Mouse (Mus musculus): Measurements from ENCODE around the gene Cfap46.

The Cfap46 gene

GRCm38 (mm10) chr7:139580851-139581775, 102.5 kb downstream of the Cfap46 start:
- DNase-seq (ENCODE audit: low read depth, low spot score): no peak

- no peak for DNase-seq (ENCODE audit: low read depth, low spot score)
These were observed 104.2 kb downstream of the Cfap46 start for GRCm38 (mm10) chr7:139579261-139579905.

DNA sequence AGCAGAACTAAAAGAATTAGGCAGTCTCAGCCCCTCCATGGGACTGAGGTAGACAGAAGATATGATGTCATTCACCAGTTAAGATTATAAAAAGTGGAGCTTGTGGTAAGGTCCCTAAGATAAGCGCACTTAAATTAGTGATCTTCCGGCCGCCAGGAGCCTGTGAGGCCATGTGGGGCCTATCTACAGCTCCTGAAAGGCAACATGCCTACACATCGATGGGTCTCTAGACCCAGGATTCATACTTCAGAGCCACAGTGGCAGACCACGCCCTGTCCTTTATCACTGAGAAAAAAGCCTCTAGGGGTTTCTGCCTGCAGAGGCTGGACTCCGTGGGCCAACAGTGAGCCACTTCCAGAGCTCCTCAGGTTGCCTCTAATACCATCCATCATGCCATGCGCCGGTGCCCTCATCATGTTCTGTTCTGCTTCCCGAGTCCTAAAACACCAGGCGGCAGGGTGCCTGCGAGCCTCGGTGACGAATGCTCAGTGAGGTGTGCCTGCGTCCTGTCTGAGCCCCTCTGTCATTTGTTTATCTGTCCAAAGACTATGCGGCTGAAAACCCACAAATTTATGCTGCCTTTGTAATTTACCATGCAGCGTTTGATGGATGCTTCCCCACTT, 107.4 kb downstream of the Cfap46 start:
- no peak for DNase-seq (ENCODE audit: low read depth, low spot score)

GRCm38 (mm10) chr7:139572665-139573064, 111.0 kb downstream of the Cfap46 start:
- no peak for DNase-seq (ENCODE audit: low read depth, low spot score)

DNA sequence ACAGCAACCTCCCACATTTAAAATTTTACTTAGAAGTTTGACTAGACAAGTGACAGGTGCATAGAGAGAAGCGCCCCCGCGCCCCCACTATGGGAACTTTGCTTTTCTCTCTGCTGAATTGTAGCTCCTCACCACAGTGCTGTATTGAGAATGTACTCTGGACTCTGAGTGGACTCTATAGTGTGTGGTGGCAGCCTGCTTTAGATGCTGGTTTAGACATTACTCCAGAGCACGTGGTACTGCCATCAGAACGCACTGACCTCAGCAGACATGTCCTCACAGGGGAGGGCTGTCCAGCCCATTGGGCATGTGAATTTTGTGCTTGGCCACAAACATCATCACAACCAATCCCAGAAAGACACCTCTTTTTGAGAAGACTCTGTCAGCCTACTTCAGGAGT, 112.8 kb downstream of the Cfap46 start:
- DNase-seq (ENCODE audit: low read depth, low spot score): no peak

- DNase-seq (ENCODE audit: low read depth, low spot score): no peak
These were observed 117.1 kb downstream of the Cfap46 start for GRCm38 (mm10) chr7:139566533-139566932.

DNA sequence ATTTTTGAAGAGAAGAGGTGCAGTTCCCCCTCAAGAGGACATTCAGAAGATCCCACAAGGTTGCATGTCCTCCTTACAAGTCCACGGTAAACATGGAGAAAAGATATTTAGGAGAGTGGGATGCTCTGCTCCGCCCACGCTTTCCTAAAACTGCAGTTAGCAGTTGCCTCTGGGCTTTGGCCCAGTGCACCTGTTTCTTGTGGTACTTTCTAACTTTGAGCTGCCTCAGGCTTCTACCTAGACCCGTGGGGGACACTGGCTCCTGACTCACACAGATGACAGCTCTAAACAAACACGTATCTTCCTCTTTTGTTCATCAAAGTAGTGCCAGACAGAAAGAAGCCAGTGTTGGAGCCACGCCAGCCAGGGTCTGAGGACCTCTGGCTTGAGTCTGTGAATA, 117.6 kb downstream of the Cfap46 start:
- no peak for DNase-seq (ENCODE audit: low read depth, low spot score)

DNA sequence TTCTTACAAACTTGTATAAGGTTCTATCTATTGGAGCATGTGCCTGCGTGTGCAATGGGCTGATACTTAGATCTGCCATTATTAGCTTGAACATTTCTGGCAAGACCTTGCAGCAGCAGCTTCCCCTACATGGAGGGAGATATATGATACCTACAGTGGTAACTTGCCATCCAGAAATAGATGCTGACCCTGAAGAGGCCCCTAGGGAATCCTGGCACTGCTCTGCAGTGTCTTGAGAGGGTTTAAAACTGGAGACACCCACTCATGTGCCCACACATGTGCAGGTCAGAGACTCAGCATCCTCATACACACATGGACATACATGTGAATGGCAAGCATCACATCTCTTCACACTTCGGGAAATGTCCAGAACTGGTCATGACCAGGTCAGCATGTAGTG, 119.5 kb downstream of the Cfap46 start:
- DNase-seq (ENCODE audit: low read depth, low spot score): no peak

- no peak for DNase-seq (ENCODE audit: low read depth, low spot score)
These were observed 120.2 kb downstream of the Cfap46 start for GRCm38 (mm10) chr7:139563425-139563824.

DNA sequence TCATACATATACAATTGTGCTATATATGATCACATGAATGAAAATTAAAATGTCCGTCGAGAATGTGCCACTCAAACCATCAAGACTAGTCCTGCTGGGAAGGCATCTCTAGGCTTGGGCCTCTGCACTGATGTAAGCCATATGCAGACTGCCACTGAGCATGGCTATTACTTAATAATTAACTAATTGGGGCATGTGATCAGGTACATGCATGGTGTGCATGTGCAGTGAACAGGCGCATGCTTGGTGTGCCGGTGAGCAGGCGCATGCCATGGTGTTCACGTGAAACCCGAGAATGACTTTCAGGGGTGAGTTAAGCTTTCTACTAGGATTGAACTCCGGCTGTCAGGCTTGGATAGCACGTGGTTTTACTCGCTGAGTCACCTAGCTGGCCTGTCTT, 124.0 kb downstream of the Cfap46 start:
- DNase-seq (ENCODE audit: low read depth, low spot score): no peak

DNA sequence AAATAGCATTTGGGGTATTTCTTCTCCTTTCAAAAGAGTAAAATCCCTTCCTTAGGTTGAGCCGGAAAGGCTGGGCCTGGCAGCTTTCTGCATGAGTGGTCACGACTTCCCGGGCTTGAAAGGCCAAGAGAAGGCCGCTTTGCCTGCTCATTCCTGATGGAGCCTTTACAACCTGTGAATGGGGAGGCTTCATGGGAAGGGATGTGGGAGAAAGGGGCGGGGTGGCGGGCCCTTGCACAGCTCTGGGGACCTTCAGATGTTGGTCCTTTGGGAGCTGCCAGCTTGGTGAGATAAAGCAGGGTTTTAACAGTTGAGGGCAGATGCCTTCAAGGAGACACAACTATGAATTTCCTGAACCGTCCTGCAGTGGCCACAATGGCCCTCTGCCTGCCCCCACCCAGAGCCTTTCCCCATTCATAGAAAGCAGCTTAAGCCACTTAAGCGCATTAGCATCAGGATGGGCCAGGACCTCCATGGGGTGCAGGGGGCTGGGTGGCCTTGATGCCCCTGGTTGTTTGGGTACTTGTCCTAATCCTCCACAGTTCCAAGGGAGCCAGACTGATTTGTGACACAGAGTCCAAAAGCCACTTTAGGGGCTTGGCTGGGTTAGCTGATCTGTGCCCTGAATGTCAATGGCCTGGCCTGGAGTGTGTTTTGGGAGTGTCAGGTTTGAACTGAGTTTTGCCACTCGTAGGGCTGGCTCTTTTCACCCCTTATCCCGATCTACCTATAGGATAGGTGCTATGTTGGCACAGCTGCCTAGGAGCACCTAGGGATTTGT, 126.7 kb downstream of the Cfap46 start:
- peak; percentile 48 for DNase-seq (ENCODE audit: low read depth, low spot score)

- no peak for DNase-seq (ENCODE audit: low read depth, low spot score)
These were observed 127.3 kb downstream of the Cfap46 start for GRCm38 (mm10) chr7:139556331-139556730.

DNA sequence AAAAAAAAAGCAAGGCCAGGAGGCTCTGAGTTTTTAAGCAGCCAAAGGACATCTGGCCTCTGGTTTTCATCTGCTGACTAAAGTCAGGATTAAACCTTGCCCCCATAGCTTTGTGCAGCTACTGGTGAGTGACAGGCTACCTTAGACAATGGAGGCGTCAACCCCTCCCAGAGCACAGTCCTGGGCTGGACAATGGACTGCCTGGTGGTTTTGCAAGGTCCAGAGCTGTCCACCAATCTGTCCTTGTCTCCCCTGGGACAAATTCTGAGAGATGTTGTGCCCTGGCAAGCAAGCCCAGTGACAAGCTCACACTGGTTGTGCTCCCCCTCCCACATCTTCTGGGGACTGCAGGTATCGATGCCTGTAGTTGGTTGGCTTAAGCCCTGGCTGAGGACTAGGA, 132.1 kb downstream of the Cfap46 start:
- DNase-seq (ENCODE audit: low read depth, low spot score): no peak
